Comparison of ENCODE assay signal across 8 mouse cellular contexts in genomic region chr11:116306126-116306982, GRCm38 (mm10). TPM values are rescaled to one million over a fixed set of nuclear protein-coding genes. Genes with fewer than 3 reads are reported as not detected.
A peak's percentile ranks its signal among the peaks of the same experiment; 100 is the strongest.
DNase-seq lines count a peak whose midpoint lies in the region; ATAC-seq and TF ChIP-seq lines count a peak whose summit lies in the region.

No protein-coding gene starts in this region.

- H3K4me3 ChIP-seq in heart, embryonic 12.5 days = peak overlapping the region; percentile 93
- peak overlapping the region; percentile 69 for H3K4me3 ChIP-seq in kidney, postnatal 0 days (replicated peaks; ENCODE audit: low read depth, low read length)
- H3K4me3 ChIP-seq in liver, embryonic 11.5 days (ENCODE audit: low read depth, low read length) = peak overlapping the region; percentile 72
- H3K4me3 ChIP-seq in stomach, embryonic 14.5 days (ENCODE audit: low read depth, low read length) = peak overlapping the region; percentile 71

- peak overlapping the region; percentile 91 for H3K4me2 ChIP-seq in heart, embryonic 12.5 days
- H3K4me2 ChIP-seq in kidney, postnatal 0 days (ENCODE audit: low read length) = peak overlapping the region; percentile 89
- H3K4me2 ChIP-seq in liver, embryonic 11.5 days = peak overlapping the region; percentile 86
- peak overlapping the region; percentile 82 for H3K4me2 ChIP-seq in stomach, embryonic 14.5 days (replicated peaks; ENCODE audit: low read depth, low read length)

- H3K36me3 ChIP-seq in heart, embryonic 12.5 days = peaks cover 38% of the 10 kb centered on the region
- H3K36me3 ChIP-seq in kidney, postnatal 0 days (ENCODE audit: insufficient read depth, low read length) = peaks cover 18% of the 10 kb centered on the region
- H3K36me3 ChIP-seq in liver, embryonic 11.5 days (ENCODE audit: control insufficient read depth, insufficient read depth, low read length) = peaks cover 18% of the 10 kb centered on the region
- H3K36me3 ChIP-seq in stomach, embryonic 14.5 days (ENCODE audit: control insufficient read depth, insufficient read depth, low read length) = peaks cover 23% of the 10 kb centered on the region

- peak overlapping the region; percentile 91 for H3K9ac ChIP-seq in heart, embryonic 12.5 days
- peak overlapping the region; percentile 83 for H3K9ac ChIP-seq in kidney, postnatal 0 days (ENCODE audit: low read depth, low read length)
- peak overlapping the region; percentile 78 for H3K9ac ChIP-seq in liver, embryonic 11.5 days (ENCODE audit: low read depth, low read length)
- peak overlapping the region; percentile 60 for H3K9ac ChIP-seq in stomach, embryonic 14.5 days (replicated peaks; ENCODE audit: low read depth, low read length)

- peak; percentile 96 for DNase-seq in CD4-positive helper T cell, adult 2 months (ENCODE audit: low read depth, low spot score)
- peak; percentile 85 for DNase-seq in brain, embryonic 18.5 days (ENCODE audit: low read depth, low spot score)
- peak; percentile 96 for DNase-seq in kidney, postnatal 0 days (ENCODE audit: low spot score)
- DNase-seq in liver, embryonic 11.5 days (ENCODE audit: low spot score) = peak; percentile 98
- peak; percentile 96 for DNase-seq in naive thymus-derived CD4-positive, alpha-beta T cell, adult 2 months (ENCODE audit: low read depth)

- 2% methylated on average over 53 of the region's 53 CpGs for WGBS in heart, embryonic 12.5 days
- WGBS in kidney, postnatal 0 days = 1% methylated on average over 52 of the region's 53 CpGs
- WGBS in liver, embryonic 11.5 days = 2% methylated on average over 53 of the region's 53 CpGs
- WGBS in stomach, embryonic 14.5 days = 2% methylated on average over 53 of the region's 53 CpGs

- no peak for TF ChIP-seq CTCF in kidney, postnatal 0 days (IDR thresholded peaks at IDR 0.05; ENCODE audit: low read depth)

- ATAC-seq in erythroid progenitor cell, adult 5-6 weeks (replicated peaks; ENCODE audit: low FRiP score, poor library complexity, severe bottlenecking) = peak; percentile 88
- ATAC-seq in heart, embryonic 12.5 days (ENCODE audit: insufficient number of reproducible peaks, low FRiP score) = peak; percentile 94
- ATAC-seq in kidney, postnatal 0 days (replicated peaks; ENCODE audit: low FRiP score, low read depth) = peak; percentile 92
- peak; percentile 78 for ATAC-seq in liver, embryonic 11.5 days (replicated peaks; ENCODE audit: low FRiP score)
- ATAC-seq in stomach, embryonic 14.5 days (ENCODE audit: insufficient number of reproducible peaks, insufficient read depth, low FRiP score, low read depth) = peak; percentile 89

- H3K9me3 ChIP-seq in heart, embryonic 12.5 days (replicated peaks) = no peaks in the 10 kb centered on the region; the same call in 1 of the 2 replicates
- no peaks in the 10 kb centered on the region for H3K9me3 ChIP-seq in kidney, postnatal 0 days (replicated peaks; ENCODE audit: low read length)
- H3K9me3 ChIP-seq in liver, embryonic 11.5 days (ENCODE audit: control insufficient read depth, low read length) = peaks cover 3% of the 10 kb centered on the region; the same call in 1 of the 2 replicates
- H3K9me3 ChIP-seq in stomach, embryonic 14.5 days (ENCODE audit: control insufficient read depth, low read depth, low read length) = no peaks in the 10 kb centered on the region

- peaks cover 6% of the 10 kb centered on the region for H3K4me1 ChIP-seq in heart, embryonic 12.5 days (replicated peaks)
- 0 out of 2 replicates have a peak, but pooled peaks cover 6% of the 10 kb centered on the region for H3K4me1 ChIP-seq in kidney, postnatal 0 days (replicated peaks; ENCODE audit: insufficient read depth, low read length)
- peaks cover 19% of the 10 kb centered on the region for H3K4me1 ChIP-seq in liver, embryonic 11.5 days (replicated peaks; ENCODE audit: control insufficient read depth, insufficient read depth, low read length)
- peaks cover 6% of the 10 kb centered on the region; the same call in 1 of the 2 replicates for H3K4me1 ChIP-seq in stomach, embryonic 14.5 days (ENCODE audit: control insufficient read depth, insufficient read depth, low read length)

- peak overlapping the region; percentile 26; the same call in 1 of the 2 replicates for H3K27ac ChIP-seq in heart, embryonic 12.5 days (ENCODE audit: poor library complexity, severe bottlenecking)
- peak overlapping the region; percentile 26; the same call in 1 of the 2 replicates for H3K27ac ChIP-seq in kidney, postnatal 0 days
- peak overlapping the region; percentile 63 for H3K27ac ChIP-seq in liver, embryonic 11.5 days (ENCODE audit: low read depth, low read length)
- no peak overlapping the region for H3K27ac ChIP-seq in stomach, embryonic 14.5 days (ENCODE audit: low read length)

- H3K27me3 ChIP-seq in heart, embryonic 12.5 days (replicated peaks) = peaks cover 5% of the 10 kb centered on the region; the same call in 1 of the 2 replicates
- no peaks in the 10 kb centered on the region for H3K27me3 ChIP-seq in kidney, postnatal 0 days (ENCODE audit: insufficient read depth, low read length)
- H3K27me3 ChIP-seq in liver, embryonic 11.5 days (replicated peaks; ENCODE audit: control insufficient read depth, insufficient read depth, low read length) = no peaks in the 10 kb centered on the region
- H3K27me3 ChIP-seq in stomach, embryonic 14.5 days (ENCODE audit: control insufficient read depth, insufficient read depth, low read length) = no peaks in the 10 kb centered on the region

RNA-seq across cellular contexts. Expression of gene Exoc7, which starts 0.7 kb away (rescaled TPM):
- total RNA-seq in erythroid progenitor cell, adult 5-6 weeks (2015; ENCODE audit: low replicate concordance) = 7.6 and 8.4 TPM in 2 replicates
- 7.4 and 57.7 TPM in 2 replicates for total RNA-seq in erythroid progenitor cell, adult 5-6 weeks (2017; ENCODE audit: low replicate concordance)
- 47.8 and 51.3 TPM in 2 replicates for polyA plus RNA-seq in heart, embryonic 12.5 days (2016; fragmentation: Nextera tagmentation; extraction: Ambion mirVana)
- polyA plus RNA-seq in kidney, postnatal 0 days (2015; fragmentation: Nextera tagmentation; extraction: Ambion mirVana) = 56.5 and 59.1 TPM in 2 replicates
- 47.4 and 51.3 TPM in 2 replicates for polyA plus RNA-seq in liver, embryonic 11.5 days (2014; fragmentation: Nextera tagmentation; extraction: Ambion mirVana)
- polyA plus RNA-seq in stomach, embryonic 14.5 days (2014; fragmentation: Nextera tagmentation; extraction: Ambion mirVana) = 67.3 and 72.7 TPM in 2 replicates

RNA-seq across cellular contexts. Expression of gene Galr2, which starts 25.6 kb away (rescaled TPM):
- total RNA-seq in erythroid progenitor cell, adult 5-6 weeks (2015; ENCODE audit: low replicate concordance) = not detected in 2 replicates
- not detected in 2 replicates for total RNA-seq in erythroid progenitor cell, adult 5-6 weeks (2017; ENCODE audit: low replicate concordance)
- 0.09 TPM in 1 of 2 replicates, not detected in the other for polyA plus RNA-seq in heart, embryonic 12.5 days (2016; fragmentation: Nextera tagmentation; extraction: Ambion mirVana)
- 0.13 and 0.18 TPM in 2 replicates for polyA plus RNA-seq in kidney, postnatal 0 days (2015; fragmentation: Nextera tagmentation; extraction: Ambion mirVana)
- 0.11 TPM in 1 of 2 replicates, not detected in the other for polyA plus RNA-seq in liver, embryonic 11.5 days (2014; fragmentation: Nextera tagmentation; extraction: Ambion mirVana)
- 0.13 and 0.15 TPM in 2 replicates for polyA plus RNA-seq in stomach, embryonic 14.5 days (2014; fragmentation: Nextera tagmentation; extraction: Ambion mirVana)

RNA-seq across cellular contexts. Expression of gene Foxj1, which starts 28.8 kb away (rescaled TPM):
- total RNA-seq in erythroid progenitor cell, adult 5-6 weeks (2015; ENCODE audit: low replicate concordance) = not detected in 2 replicates
- 0.83 TPM in 1 of 2 replicates, not detected in the other for total RNA-seq in erythroid progenitor cell, adult 5-6 weeks (2017; ENCODE audit: low replicate concordance)
- polyA plus RNA-seq in heart, embryonic 12.5 days (2016; fragmentation: Nextera tagmentation; extraction: Ambion mirVana) = 0.15 and 0.40 TPM in 2 replicates
- polyA plus RNA-seq in kidney, postnatal 0 days (2015; fragmentation: Nextera tagmentation; extraction: Ambion mirVana) = 2.5 TPM in 2 replicates
- 1.2 and 1.3 TPM in 2 replicates for polyA plus RNA-seq in liver, embryonic 11.5 days (2014; fragmentation: Nextera tagmentation; extraction: Ambion mirVana)
- polyA plus RNA-seq in stomach, embryonic 14.5 days (2014; fragmentation: Nextera tagmentation; extraction: Ambion mirVana) = 0.17 and 0.34 TPM in 2 replicates

RNA-seq across cellular contexts. Expression of gene Srp68, which starts 32.3 kb away (rescaled TPM):
- total RNA-seq in erythroid progenitor cell, adult 5-6 weeks (2015; ENCODE audit: low replicate concordance) = 13.7 and 18.9 TPM in 2 replicates
- total RNA-seq in erythroid progenitor cell, adult 5-6 weeks (2017; ENCODE audit: low replicate concordance) = 18.2 and 21.3 TPM in 2 replicates
- polyA plus RNA-seq in heart, embryonic 12.5 days (2016; fragmentation: Nextera tagmentation; extraction: Ambion mirVana) = 73.9 and 74.8 TPM in 2 replicates
- 62.1 and 69.1 TPM in 2 replicates for polyA plus RNA-seq in kidney, postnatal 0 days (2015; fragmentation: Nextera tagmentation; extraction: Ambion mirVana)
- polyA plus RNA-seq in liver, embryonic 11.5 days (2014; fragmentation: Nextera tagmentation; extraction: Ambion mirVana) = 88.4 and 89.4 TPM in 2 replicates
- polyA plus RNA-seq in stomach, embryonic 14.5 days (2014; fragmentation: Nextera tagmentation; extraction: Ambion mirVana) = 71.8 and 74.2 TPM in 2 replicates
